Mouse (Mus musculus) limb, embryonic 14.5 days (tissue): ENCODE results near the gene Sox5. TPM values are rescaled to one million over a fixed set of nuclear protein-coding genes. Genes with fewer than 3 reads are reported as not detected.

ENCODE experiments used
- ATAC-seq: fragments of 200-750 bp; cut with Nextera tagmentation; 2 replicates; pipeline ENCODE4 v1.8.0; 2017; ENCODE audit warnings: low read depth, moderate number of reproducible peaks, moderate TSS enrichment; ENCODE audit not compliant: low FRiP score
- DNase-seq: peaks from one replicate; pipeline ENCODE4 v3.0.0-alpha.2; 2015; ENCODE audit warnings: low spot score
- H3K27ac ChIP-seq: fragments of 300-500 bp; sonication (generic); replicated peaks from 2 replicates; pipeline ENCODE4 v1.5.1; 2014; ENCODE audit warnings: low read depth, mild to moderate bottlenecking, low read length, moderate library complexity, mixed read lengths
- H3K27me3 ChIP-seq: fragments of 300-500 bp; sonication (generic); 2 replicates; pipeline ENCODE4 v1.6.1; 2014; ENCODE audit warnings: low read length, mixed read lengths; ENCODE audit not compliant: control insufficient read depth, insufficient read depth
- H3K36me3 ChIP-seq: fragments of 300-500 bp; sonication (generic); 2 replicates; pipeline ENCODE4 v1.6.1; 2014; ENCODE audit warnings: mild to moderate bottlenecking, low read length, moderate library complexity, mixed read lengths; ENCODE audit not compliant: control insufficient read depth, insufficient read depth
- H3K4me1 ChIP-seq: fragments of 300-500 bp; sonication (generic); 2 replicates; pipeline ENCODE4 v1.6.1; 2014; ENCODE audit warnings: antibody characterized with exemption, low read length, mixed read lengths; ENCODE audit not compliant: control insufficient read depth, insufficient read depth
- H3K4me2 ChIP-seq: fragments of 300-500 bp; sonication (generic); replicated peaks from 2 replicates; pipeline ENCODE4 v1.6.1; 2014; ENCODE audit warnings: low read depth, mild to moderate bottlenecking, low read length, moderate library complexity; ENCODE audit not compliant: severe bottlenecking
- H3K4me3 ChIP-seq: fragments of 300-500 bp; sonication (generic); replicated peaks from 2 replicates; pipeline ENCODE4 v1.5.1; 2014; ENCODE audit warnings: low read length
- H3K9ac ChIP-seq: fragments of 300-500 bp; sonication (generic); 2 replicates; pipeline ENCODE4 v1.6.1; 2014; ENCODE audit warnings: mild to moderate bottlenecking, low read depth, low read length, moderate library complexity; ENCODE audit not compliant: severe bottlenecking
- H3K9me3 ChIP-seq: fragments of 300-500 bp; sonication (generic); 2 replicates; pipeline ENCODE4 v1.6.1; 2016; ENCODE audit warnings: low read length; ENCODE audit not compliant: control insufficient read depth
- POLR2A ChIP-seq: fragments of 200-500 bp; IDR thresholded peaks from 2 replicates; pipeline ENCODE4 v1.8.0; 2012; ENCODE audit warnings: inconsistent platforms, mild to moderate bottlenecking, moderate library complexity, borderline replicate concordance; ENCODE audit not compliant: insufficient read depth, insufficient read length; ENCODE audit errors: extremely low read depth
- WGBS: fragments of 180-500 bp; shearing (Covaris S2); extraction: QIAGEN DNeasy Blood & Tissue Kit; methylation state at CpG from one replicate; pipeline ENCODE4 v1.1.7; 2014; 5-methylcytosine and 5-hydroxymethylcytosine counted together
- polyA plus RNA-seq, 2 experiments: library from polyadenylated mRNA; depleted of rRNA in 1 of 2; stranded (reverse) in 1 of 2; unstranded in 1 of 2; fragments of >200 nt; fragmentation: Nextera tagmentation in 1 of 2; extraction: Ambion mirVana in 1 of 2; gene quantifications; 2 replicates each; pipeline versions ENCODE4 v1.2.1 to v1.2.3; 2012 to 2014

Gene Sox5
- polyA plus RNA-seq, 2 experiments: 20.6 to 32.8 TPM

DNA sequence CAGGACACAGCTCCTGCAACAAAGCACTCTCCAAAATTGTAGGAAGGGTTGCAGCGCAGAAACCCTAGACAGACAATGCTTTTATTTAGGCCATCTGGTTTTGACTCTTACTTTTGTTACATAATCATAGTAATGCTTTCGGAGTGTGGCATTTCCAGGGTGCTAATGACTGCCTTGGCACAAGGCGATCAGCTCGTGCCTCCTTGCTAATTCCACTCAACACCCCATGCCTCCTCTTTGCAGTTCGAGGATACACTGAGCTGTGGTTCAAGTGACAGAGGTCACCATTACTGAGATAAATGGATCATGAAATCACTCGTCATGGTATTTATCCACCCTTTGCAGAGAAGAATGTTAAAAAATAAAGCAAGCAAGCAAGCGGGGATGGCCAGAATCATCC, 269.9 kb downstream of the Sox5 start:
- H3K4me3 ChIP-seq: no peak overlapping the region
- H3K4me2 ChIP-seq: no peak overlapping the region
- H3K9ac ChIP-seq: no peak overlapping the region
- no peaks in the 10 kb centered on the region for H3K36me3 ChIP-seq
- TF ChIP-seq POLR2A: no peak
- H3K27ac ChIP-seq: no peak overlapping the region
- WGBS: 83% methylated on average over 7 of the region's 7 CpGs
- no peaks in the 10 kb centered on the region for H3K9me3 ChIP-seq
- H3K27me3 ChIP-seq: no peaks in the 10 kb centered on the region
- ATAC-seq (no peak), DNase-seq (no peak)
- H3K4me1 ChIP-seq: no peaks in the 10 kb centered on the region

- Histone ChIP-seq H3K9ac (no peak overlapping the region), H3K4me3 (no peak overlapping the region), H3K4me1 (no peaks in the 10 kb centered on the region), H3K4me2 (no peak overlapping the region), H3K9me3 (no peaks in the 10 kb centered on the region), H3K27me3 (no peaks in the 10 kb centered on the region), H3K27ac (no peak overlapping the region), H3K36me3 (no peaks in the 10 kb centered on the region)
- ATAC-seq (no peak), DNase-seq (no peak)
- 95% methylated on average over 6 of the region's 6 CpGs for WGBS
- TF ChIP-seq POLR2A: no peak
These were observed 271.6 kb downstream of the Sox5 start for GRCm38 (mm10) chr6:144510147-144510546.

- H3K9me3 ChIP-seq: no peaks in the 10 kb centered on the region
- H3K36me3 ChIP-seq: no peaks in the 10 kb centered on the region
- no peak for TF ChIP-seq POLR2A
- WGBS: 74% methylated on average over 5 of the region's 5 CpGs
- H3K9ac ChIP-seq: no peak overlapping the region
- no peak overlapping the region for H3K4me2 ChIP-seq
- DNase-seq: no peak
- no peaks in the 10 kb centered on the region for H3K4me1 ChIP-seq
- H3K4me3 ChIP-seq: no peak overlapping the region
- no peak overlapping the region for H3K27ac ChIP-seq
- H3K27me3 ChIP-seq: no peaks in the 10 kb centered on the region
- ATAC-seq: no peak
These were observed 277.6 kb downstream of the Sox5 start for GRCm38 (mm10) chr6:144504197-144504551.

- WGBS: 88% methylated on average over 11 of the region's 11 CpGs
- no peak overlapping the region for H3K4me3 ChIP-seq
- no peak overlapping the region for H3K4me2 ChIP-seq
- no peaks in the 10 kb centered on the region for H3K27me3 ChIP-seq
- no peaks in the 10 kb centered on the region for H3K9me3 ChIP-seq
- H3K9ac ChIP-seq: no peak overlapping the region
- DNase-seq (no peak), ATAC-seq (no peak)
- no peak for TF ChIP-seq POLR2A
- no peak overlapping the region for H3K27ac ChIP-seq
- no peaks in the 10 kb centered on the region for H3K36me3 ChIP-seq
- H3K4me1 ChIP-seq: no peaks in the 10 kb centered on the region
These were observed 278.2 kb downstream of the Sox5 start for GRCm38 (mm10) chr6:144503399-144504196.

- no peak for DNase-seq
- H3K27me3 ChIP-seq: no peaks in the 10 kb centered on the region
- no peaks in the 10 kb centered on the region for H3K36me3 ChIP-seq
- H3K4me3 ChIP-seq: no peak overlapping the region
- WGBS: 88% methylated on average over 5 of the region's 5 CpGs
- no peak for TF ChIP-seq POLR2A
- ATAC-seq: no peak
- H3K4me1 ChIP-seq: no peaks in the 10 kb centered on the region
- H3K9me3 ChIP-seq: no peaks in the 10 kb centered on the region
- no peak overlapping the region for H3K9ac ChIP-seq
- H3K27ac ChIP-seq: no peak overlapping the region
- no peak overlapping the region for H3K4me2 ChIP-seq
These were observed 280.3 kb downstream of the Sox5 start for GRCm38 (mm10) chr6:144501439-144501838.

GRCm38 (mm10) chr6:144498177-144498576, 283.6 kb downstream of the Sox5 start:
- DNase-seq (no peak), ATAC-seq (no peak)
- Histone ChIP-seq H3K4me3 (no peak overlapping the region), H3K4me1 (no peaks in the 10 kb centered on the region), H3K27me3 (no peaks in the 10 kb centered on the region), H3K27ac (no peak overlapping the region), H3K36me3 (no peaks in the 10 kb centered on the region), H3K4me2 (no peak overlapping the region), H3K9me3 (no peaks in the 10 kb centered on the region), H3K9ac (no peak overlapping the region)
- no peak for TF ChIP-seq POLR2A
- 95% methylated on average over 5 of the region's 5 CpGs for WGBS
